Mouse (Mus musculus) layer of hippocampus, adult 9-10 months (tissue): ENCODE data around the gene Olfr767.
"Not testable (repeated sequence)": the region's sequence is repeated elsewhere in the genome, so short reads cannot be mapped to it uniquely, and the experiment has no call there.

Source experiments
- DNase-seq: peaks from one replicate; pipeline ENCODE4 v3.0.0; 2022; ENCODE audit warnings: low spot score

The Olfr767 gene

GRCm38 (mm10) chr10:129082810-129083209 is at the start of gene Olfr767:
Gene Olfr767, minus strand, starts transcription at chr10:129082910.
- DNase-seq = not testable (repeated sequence)

DNA sequence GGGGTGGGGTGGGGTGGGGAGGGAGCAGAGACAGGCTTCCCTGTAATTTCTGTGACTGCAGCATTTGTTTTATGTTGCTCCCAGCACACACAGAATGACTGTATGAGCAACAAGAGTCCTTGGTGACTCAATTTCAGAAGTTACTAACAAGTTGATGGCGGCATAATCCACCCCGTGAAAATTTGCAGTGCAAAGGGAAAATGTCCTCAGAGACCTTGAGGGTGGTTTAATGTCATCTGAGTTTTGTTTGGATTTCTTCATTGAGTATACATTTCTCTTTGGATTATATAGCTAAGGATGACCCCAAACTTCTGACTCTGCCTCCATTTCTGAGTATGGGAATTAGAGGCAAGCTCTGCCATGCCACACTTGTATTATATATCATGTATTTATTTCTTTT is 35.1 kb upstream of the Olfr767 start, which contains the start of gene Olfr769:
TSS of gene Olfr769 (minus strand) at position 101 of the 400 bp plus-strand sequence.
- DNase-seq = no peak

- DNase-seq = no peak
These were observed 32.4 kb upstream of the Olfr767 start for GRCm38 (mm10) chr10:129115146-129115545.

- no peak for DNase-seq
These were observed 18.5 kb upstream of the Olfr767 start for GRCm38 (mm10) chr10:129101231-129101630.

GRCm38 (mm10) chr10:129099275-129099674 is 16.6 kb upstream of the Olfr767 start, which contains the start of gene Olfr768:
Gene Olfr768, minus strand, starts transcription at chr10:129099375.
- DNase-seq = no peak

GRCm38 (mm10) chr10:129068877-129069276 is 13.8 kb downstream of the Olfr767 start, which contains the start of gene Olfr766-ps1:
Gene Olfr766-ps1, minus strand, starts transcription at chr10:129068977.
- no peak for DNase-seq

DNA sequence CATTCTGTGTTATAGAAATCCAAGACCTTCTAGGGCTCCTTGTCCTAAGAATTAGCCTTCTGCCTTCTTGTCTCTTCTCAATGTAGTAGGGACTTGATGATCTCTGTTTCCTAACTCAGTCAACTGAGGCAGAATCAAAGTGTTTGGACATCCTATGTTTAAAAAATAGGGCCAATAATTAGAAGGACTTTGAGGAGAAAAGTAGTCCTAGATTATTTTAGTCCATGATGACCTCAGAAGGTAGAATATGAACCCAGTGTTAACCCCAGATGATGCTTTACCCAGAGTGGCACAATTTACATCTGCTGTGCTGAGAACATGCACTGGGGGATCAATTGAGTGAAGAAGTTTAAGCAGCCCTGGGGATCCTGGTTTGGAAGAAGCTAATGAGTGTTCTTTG is 32.8 kb downstream of the Olfr767 start, which contains the start of gene Olfr765:
TSS of gene Olfr765 (minus strand) at position 101 of the 400 bp plus-strand sequence.
- not testable (repeated sequence) for DNase-seq

DNA sequence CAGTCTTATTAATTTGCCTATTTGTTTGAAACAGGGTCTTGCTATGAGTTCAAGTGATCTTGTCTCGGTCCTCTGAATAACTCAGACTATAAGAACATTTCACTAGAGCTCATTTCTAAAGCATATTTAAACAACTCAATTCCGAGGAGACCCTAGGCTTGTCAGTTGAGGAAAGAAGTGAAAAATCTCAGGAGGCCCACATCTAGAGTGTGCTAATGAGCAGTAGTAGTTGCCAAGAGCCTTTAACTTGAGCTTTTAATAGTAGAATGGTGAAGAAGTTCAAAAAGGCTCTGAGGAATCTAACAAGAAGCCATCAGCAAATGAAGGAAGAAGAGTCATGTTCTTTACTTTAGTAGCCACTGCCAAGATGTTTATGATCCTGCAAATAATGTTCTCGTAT is 42.9 kb downstream of the Olfr767 start, which contains the start of gene Olfr764-ps1:
TSS of gene Olfr764-ps1 (minus strand) at position 101 of the 400 bp plus-strand sequence.
- no peak for DNase-seq

DNA sequence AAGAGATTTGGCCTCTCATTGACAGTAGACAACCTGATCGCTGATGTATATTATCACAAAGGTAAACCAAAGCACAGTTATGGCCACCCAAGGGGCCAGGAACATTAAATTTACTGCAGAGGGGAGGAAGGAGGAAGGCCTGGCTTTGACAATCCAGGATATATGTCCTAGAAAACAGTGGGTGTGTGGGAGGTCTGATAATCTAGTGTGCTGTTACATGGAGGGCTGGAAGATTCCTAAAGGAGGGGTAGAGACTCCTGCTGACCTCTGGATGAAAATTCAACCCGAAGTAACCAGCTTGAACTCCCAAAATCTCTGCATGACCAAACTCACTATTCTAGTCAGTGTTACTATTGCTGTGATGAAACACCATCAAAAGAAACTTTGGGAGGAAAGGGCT is 54.4 kb downstream of the Olfr767 start:
- DNase-seq = no peak

DNA sequence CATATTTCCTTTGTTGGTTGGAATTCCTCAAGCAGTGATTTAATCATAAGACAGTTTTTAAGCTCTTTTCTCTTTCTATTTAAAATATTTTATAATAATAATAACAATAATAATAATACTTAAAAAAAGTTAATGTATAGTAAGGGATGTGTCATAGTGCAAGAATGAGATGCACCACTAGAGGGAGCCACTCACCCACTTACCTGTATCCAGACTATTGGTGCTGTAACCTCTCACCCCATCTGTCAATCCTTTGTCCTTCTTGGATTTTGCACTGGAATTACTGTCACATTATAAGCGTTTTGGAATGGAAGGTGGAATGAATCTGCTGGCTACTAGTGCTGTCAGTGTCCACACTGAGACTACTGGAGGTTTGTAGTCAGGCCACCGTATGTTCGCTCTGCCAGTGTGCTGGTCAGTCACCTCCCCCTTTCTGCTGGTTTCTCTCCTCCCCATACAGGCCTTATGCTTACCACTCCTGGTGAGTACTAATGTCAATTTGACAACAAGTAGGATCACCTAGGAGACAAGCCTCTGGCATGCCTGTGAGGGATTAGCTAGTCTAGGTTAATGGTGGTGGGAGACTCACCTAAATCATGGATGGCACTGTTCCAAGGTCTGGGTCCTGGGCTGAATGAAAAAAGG is 56.6 kb downstream of the Olfr767 start:
- DNase-seq = peak; percentile 32
